Mouse (Mus musculus) R1 (cell line): ENCODE results near the gene Ankrd11.

Experiments
- DNase-seq: peaks from one replicate; pipeline ENCODE4 v3.0.0-alpha.2; 2018; ENCODE audit warnings: low read depth, low spot score

The Ankrd11 gene

GRCm38 (mm10) chr8:122928631-122929224, 113.3 kb downstream of the Ankrd11 start:
- DNase-seq, result no peak

- no peak for DNase-seq
Measured at GRCm38 (mm10) chr8:122927841-122928240, 114.2 kb downstream of the Ankrd11 start.

- peak; percentile 61 for DNase-seq
Measured at GRCm38 (mm10) chr8:122926782-122927181, 115.3 kb downstream of the Ankrd11 start.

GRCm38 (mm10) chr8:122925939-122926722, 115.9 kb downstream of the Ankrd11 start:
- DNase-seq, result peak; percentile 66

- no peak for DNase-seq
Measured at GRCm38 (mm10) chr8:122924091-122924490, 118.0 kb downstream of the Ankrd11 start.

GRCm38 (mm10) chr8:122923431-122924090, 118.5 kb downstream of the Ankrd11 start:
- no peak for DNase-seq

GRCm38 (mm10) chr8:122922945-122923344, 119.1 kb downstream of the Ankrd11 start:
- DNase-seq, result no peak

GRCm38 (mm10) chr8:122920890-122921289, 121.2 kb downstream of the Ankrd11 start:
- peak; percentile 41 for DNase-seq

GRCm38 (mm10) chr8:122918438-122919107, 123.5 kb downstream of the Ankrd11 start:
- DNase-seq, result no peak

- no peak for DNase-seq
Measured at GRCm38 (mm10) chr8:122917531-122918392, 124.3 kb downstream of the Ankrd11 start.

GRCm38 (mm10) chr8:122916766-122917165, 125.3 kb downstream of the Ankrd11 start:
- DNase-seq, result no peak

- no peak for DNase-seq
Measured at GRCm38 (mm10) chr8:122912871-122913270, 129.2 kb downstream of the Ankrd11 start.

GRCm38 (mm10) chr8:122912150-122912549, 129.9 kb downstream of the Ankrd11 start:
- no peak for DNase-seq

- peak; percentile 81 for DNase-seq
Measured at GRCm38 (mm10) chr8:122906463-122907021, 135.5 kb downstream of the Ankrd11 start.

- DNase-seq, result no peak
Measured at GRCm38 (mm10) chr8:122905346-122905745, 136.7 kb downstream of the Ankrd11 start.

GRCm38 (mm10) chr8:122904496-122904895, 137.6 kb downstream of the Ankrd11 start:
- DNase-seq, result no peak

- no peak for DNase-seq
Measured at GRCm38 (mm10) chr8:122903002-122903401, 139.1 kb downstream of the Ankrd11 start.

- DNase-seq, result no peak
Measured at GRCm38 (mm10) chr8:122902581-122902980, 139.5 kb downstream of the Ankrd11 start.

GRCm38 (mm10) chr8:122901892-122902515, 140.1 kb downstream of the Ankrd11 start:
- no peak for DNase-seq

- no peak for DNase-seq
Measured at GRCm38 (mm10) chr8:122901476-122901875, 140.6 kb downstream of the Ankrd11 start.
